Mouse (Mus musculus) liver, adult (tissue): ENCODE data around the gene Rnf24.

ENCODE experiments used
- GATA4 ChIP-seq: IDR thresholded peaks from 2 replicates; pipeline ENCODE4 v1.6.1; 2014; ENCODE audit warnings: mild to moderate bottlenecking, low read length; ENCODE audit not compliant: insufficient replicate concordance

Gene Rnf24

GRCm38 (mm10) chr2:131300485-131300884 is 52.2 kb downstream of the Rnf24 start:
- no peak for TF ChIP-seq GATA4

GRCm38 (mm10) chr2:131296746-131297261 is 55.9 kb downstream of the Rnf24 start:
- TF ChIP-seq GATA4 = no peak

DNA sequence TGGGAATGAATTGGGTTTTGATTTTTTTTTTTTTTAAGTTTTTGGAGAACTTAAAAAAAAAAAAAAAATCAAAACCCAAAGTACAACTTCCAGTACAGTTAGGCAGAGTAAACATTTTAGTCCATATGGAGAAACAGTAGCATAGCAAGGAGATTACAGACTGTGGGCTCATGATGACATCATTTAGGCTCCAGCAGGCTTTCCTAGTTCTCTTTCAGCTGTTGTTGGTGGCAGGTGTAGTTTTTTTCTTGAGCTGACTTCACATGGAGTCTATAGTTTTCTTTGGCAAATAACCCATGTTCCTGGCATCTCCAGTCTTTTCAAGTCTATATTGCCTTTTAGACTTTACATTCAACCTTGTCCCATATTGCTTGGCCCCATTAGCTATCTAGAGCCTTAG is 62.0 kb downstream of the Rnf24 start:
- TF ChIP-seq GATA4 = no peak

GRCm38 (mm10) chr2:131286276-131286675 is 66.4 kb downstream of the Rnf24 start:
- TF ChIP-seq GATA4 = no peak

GRCm38 (mm10) chr2:131281596-131281995 is 71.1 kb downstream of the Rnf24 start:
- no peak for TF ChIP-seq GATA4

GRCm38 (mm10) chr2:131276722-131277121 is 76.0 kb downstream of the Rnf24 start:
- no peak for TF ChIP-seq GATA4

- no peak for TF ChIP-seq GATA4
Measured at GRCm38 (mm10) chr2:131275493-131275892, 77.2 kb downstream of the Rnf24 start.

DNA sequence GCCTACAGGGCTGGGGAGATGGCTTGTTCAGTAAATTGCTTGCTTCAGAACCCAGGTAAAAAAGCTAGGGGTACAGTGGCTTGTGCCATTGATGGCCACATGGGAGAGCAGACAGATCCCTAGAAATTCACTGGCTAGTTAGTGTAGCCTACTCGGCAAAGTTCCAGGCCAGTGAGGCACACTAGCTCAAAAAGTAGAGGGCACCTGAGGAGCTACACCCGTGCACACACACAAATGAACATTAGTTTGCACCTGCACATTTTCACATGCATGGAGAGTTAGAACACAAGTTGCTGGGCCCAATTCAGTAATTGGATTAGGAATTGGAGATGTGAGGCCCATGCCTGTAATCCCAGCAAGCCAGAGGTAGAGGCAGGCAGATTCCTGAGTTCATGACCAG is 87.6 kb downstream of the Rnf24 start:
- no peak for TF ChIP-seq GATA4

GRCm38 (mm10) chr2:131264027-131264426 is 88.7 kb downstream of the Rnf24 start:
- no peak for TF ChIP-seq GATA4

DNA sequence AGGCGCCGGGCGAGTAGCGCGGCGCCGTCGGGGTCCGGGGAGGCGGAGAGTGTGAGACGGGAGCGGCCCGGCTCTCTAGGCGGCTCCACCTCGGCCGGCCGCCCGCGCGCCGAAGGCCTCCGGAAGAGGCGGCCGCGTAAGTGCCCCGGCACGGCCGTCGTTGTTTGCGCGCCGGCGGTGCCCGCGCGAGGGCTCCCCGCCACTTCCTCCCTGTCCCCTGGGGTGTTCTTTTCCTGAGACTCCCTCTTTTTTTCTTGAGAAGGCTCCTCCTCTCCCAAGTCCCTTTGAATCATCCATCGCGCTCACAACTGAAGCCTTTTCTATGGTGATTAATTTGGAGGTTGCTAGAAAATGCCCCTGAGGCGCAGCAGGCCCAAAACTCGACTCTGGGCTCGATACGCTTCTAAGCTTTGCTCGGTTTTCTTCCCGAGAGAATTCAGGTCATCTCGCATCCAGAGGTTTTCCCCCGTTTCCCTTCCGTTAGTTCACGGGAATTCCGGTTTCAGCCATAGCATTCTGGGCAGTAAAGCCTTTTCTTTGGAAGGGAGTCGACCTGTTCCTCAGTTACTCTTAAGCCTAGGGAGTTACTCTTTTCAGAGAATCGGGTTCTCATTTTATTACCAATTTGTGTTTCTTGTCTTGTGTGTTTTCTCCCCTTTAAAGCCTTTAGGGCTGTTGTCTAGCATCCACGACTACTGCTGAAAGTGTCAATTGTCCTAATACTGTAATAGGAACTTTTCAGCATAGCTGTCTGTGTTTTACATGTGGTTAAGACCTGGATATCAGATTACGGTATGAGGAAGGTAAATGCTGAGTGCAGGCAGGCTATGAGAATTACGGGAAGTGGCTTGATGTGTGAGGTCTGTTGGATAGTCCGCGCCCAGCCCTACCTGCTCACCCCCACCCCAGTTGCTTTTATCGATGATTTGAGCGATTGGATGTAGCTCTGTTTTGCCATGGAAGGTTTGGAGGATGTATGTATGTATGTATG is 89.7 kb downstream of the Rnf24 start:
- TF ChIP-seq GATA4 = no peak

DNA sequence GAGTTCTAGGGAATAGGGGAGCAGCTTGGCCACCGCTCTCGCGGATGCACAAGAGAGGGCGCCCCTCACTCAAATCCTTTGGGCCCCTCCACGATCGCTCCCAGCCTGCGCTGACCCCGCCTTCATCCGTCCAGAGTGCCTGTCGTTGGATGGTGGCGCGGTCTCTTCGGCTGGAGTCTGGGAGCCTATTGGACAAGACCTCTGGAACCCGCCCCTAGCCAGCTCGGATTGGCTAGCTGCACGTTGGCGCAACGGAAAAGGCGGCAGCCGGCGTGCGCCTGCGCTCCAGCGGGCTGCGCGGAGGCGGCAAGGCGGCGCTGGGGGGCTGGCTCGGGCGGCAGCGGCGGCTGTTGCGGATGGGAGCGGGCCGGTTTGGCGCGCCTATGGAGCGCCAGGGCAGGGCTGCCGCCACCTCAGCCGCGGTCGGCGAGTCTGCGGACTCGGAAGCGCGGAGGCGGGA is 90.4 kb downstream of the Rnf24 start, which contains the start of gene Pank2:
TSS of gene Pank2 (plus strand) at position 283 of the 460 bp plus-strand sequence.
- no peak for TF ChIP-seq GATA4

GRCm38 (mm10) chr2:131261481-131262212 is 91.0 kb downstream of the Rnf24 start:
- TF ChIP-seq GATA4 = no peak

DNA sequence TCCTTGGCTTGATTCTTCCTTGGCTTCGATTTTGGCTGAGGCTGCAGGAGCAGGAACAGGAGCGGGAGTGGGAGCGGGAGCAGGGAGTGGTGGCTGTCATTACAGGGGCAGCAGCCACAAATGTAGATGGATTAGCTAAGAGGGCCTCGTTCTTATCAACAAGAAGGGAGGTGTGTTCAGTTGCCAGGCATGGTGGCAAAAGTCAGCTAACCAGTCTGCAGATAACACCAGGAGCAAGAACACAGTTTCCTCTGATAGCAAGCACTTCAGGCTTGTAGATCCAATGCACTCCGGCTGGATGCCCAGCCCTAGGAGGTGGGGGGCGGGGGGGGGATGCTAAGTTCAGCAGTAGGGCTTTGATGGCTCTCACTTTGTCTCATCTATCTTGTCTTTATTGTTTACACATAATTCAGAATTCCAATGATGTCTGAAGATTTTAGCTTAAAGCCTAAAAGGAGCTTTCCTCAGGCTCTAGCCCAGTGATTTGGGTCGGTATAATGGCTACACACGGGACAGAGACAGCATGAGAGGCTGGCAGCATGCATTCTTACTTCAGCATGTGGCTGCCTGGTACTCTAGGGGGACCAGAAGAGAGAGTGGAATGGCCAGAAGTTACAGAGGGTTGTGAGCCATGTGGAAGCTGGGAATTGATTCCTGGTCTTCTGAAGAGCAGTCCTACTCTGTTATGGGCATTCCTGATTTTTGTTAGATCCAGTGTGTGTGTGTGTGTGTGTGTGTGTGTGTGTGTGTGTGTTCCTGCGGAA is 92.0 kb downstream of the Rnf24 start:
- no peak for TF ChIP-seq GATA4

- no peak for TF ChIP-seq GATA4
Measured at GRCm38 (mm10) chr2:131258693-131259092, 94.0 kb downstream of the Rnf24 start.

- no peak for TF ChIP-seq GATA4
Measured at GRCm38 (mm10) chr2:131255738-131256137, 97.0 kb downstream of the Rnf24 start.

- TF ChIP-seq GATA4 = no peak; the same call in 1 of the 2 replicates
Measured at GRCm38 (mm10) chr2:131254329-131254713, 98.4 kb downstream of the Rnf24 start.
